Mouse (Mus musculus) heart, adult 2 months (tissue): ENCODE measurements around the gene Ddx46.

Experiments
- CTCF ChIP-seq: fragments of 200-600 bp; IDR thresholded peaks from 2 replicates; pipeline ENCODE4 v1.8.1; 2022; ENCODE audit warnings: antibody characterized with exemption, mild to moderate bottlenecking, moderate library complexity
- EP300 ChIP-seq: fragments of 200-500 bp; IDR thresholded peaks from 2 replicates; pipeline ENCODE4 v1.6.1; 2011; ENCODE audit warnings: low read depth, low read length, control low read depth; ENCODE audit not compliant: insufficient read depth
- POLR2A ChIP-seq: fragments of 200-500 bp; IDR thresholded peaks from 2 replicates; pipeline ENCODE4 v1.6.1; 2011; ENCODE audit warnings: mild to moderate bottlenecking, low read depth, low read length, control low read depth; ENCODE audit not compliant: insufficient read depth

DNA sequence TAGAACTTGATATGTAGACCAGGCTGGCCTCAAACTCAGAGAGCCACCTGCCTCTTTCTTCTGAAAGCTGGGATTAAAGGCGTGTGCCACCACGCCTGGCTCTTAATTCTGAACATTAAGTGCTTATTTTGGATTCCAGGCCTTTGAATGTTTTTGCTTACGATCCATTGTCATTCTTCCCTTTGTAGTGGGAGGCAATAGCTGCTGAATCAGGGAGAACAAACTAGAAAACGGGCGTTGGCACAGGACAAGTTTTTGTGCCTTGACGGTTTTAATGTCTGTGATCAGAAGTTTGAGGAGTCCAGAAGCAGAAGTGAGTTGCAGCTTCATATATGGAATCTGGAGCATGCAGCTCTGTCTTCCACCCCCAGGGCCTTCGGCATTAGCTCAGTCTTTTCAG lies 95.9 kb downstream of the Ddx46 start:
- TF ChIP-seq CTCF (no peak), EP300 (no peak), POLR2A (no peak)
